Mouse (Mus musculus) liver, embryonic 13.5 days (tissue): ENCODE results near the gene Tnfsf9. TPM values are rescaled to one million over a fixed set of nuclear protein-coding genes. Genes with fewer than 3 reads are reported as not detected.

Source experiments
- ATAC-seq: fragments of 200-750 bp; cut with Nextera tagmentation; 2 replicates; pipeline ENCODE4 v1.8.0; 2017; ENCODE audit warnings: low read depth, mild to moderate bottlenecking, moderate number of reproducible peaks, moderate library complexity
- DNase-seq: peaks from one replicate; pipeline ENCODE4 v3.0.0; 2022
- H3K27ac ChIP-seq: fragments of 300-500 bp; sonication (generic); 2 replicates; pipeline ENCODE4 v1.5.1; 2015; ENCODE audit warnings: moderate library complexity, mild to moderate bottlenecking, inconsistent platforms
- H3K27me3 ChIP-seq: fragments of 300-500 bp; sonication (generic); 2 replicates; pipeline ENCODE4 v1.6.1; 2015; ENCODE audit warnings: mild to moderate bottlenecking, inconsistent platforms
- H3K36me3 ChIP-seq: fragments of 300-500 bp; sonication (generic); 2 replicates; pipeline ENCODE4 v1.6.1; 2015; ENCODE audit warnings: mild to moderate bottlenecking, inconsistent platforms
- H3K4me1 ChIP-seq: fragments of 300-500 bp; sonication (generic); replicated peaks from 2 replicates; pipeline ENCODE4 v1.6.1; 2015; ENCODE audit warnings: inconsistent platforms
- H3K4me2 ChIP-seq: fragments of 300-500 bp; sonication (generic); 2 replicates; pipeline ENCODE4 v1.6.1; 2015; ENCODE audit warnings: inconsistent platforms, mild to moderate bottlenecking, moderate library complexity
- H3K4me3 ChIP-seq: fragments of 300-500 bp; sonication (generic); replicated peaks from 2 replicates; pipeline ENCODE4 v1.5.1; 2015; ENCODE audit warnings: mild to moderate bottlenecking, inconsistent platforms
- H3K9ac ChIP-seq: fragments of 300-500 bp; sonication (generic); 2 replicates; pipeline ENCODE4 v1.6.1; 2015; ENCODE audit warnings: mild to moderate bottlenecking, inconsistent platforms
- H3K9me3 ChIP-seq: fragments of 300-500 bp; sonication (generic); replicated peaks from 2 replicates; pipeline ENCODE4 v1.6.1; 2016; ENCODE audit warnings: inconsistent platforms
- WGBS: fragments of 180-500 bp; shearing (Covaris S2); methylation state at CpG from one replicate; pipeline ENCODE4 v1.1.7; 2015; ENCODE audit not compliant: insufficient replicate concordance; 5-methylcytosine and 5-hydroxymethylcytosine counted together
- polyA plus RNA-seq: library from polyadenylated mRNA; unstranded; fragments of >200 nt; fragmentation: Nextera tagmentation; extraction: Ambion mirVana; gene quantifications from 2 replicates; pipeline ENCODE4 v1.2.1, GENCODE M21; 2015

The Tnfsf9 gene
- polyA plus RNA-seq, 1 experiment from 2014 or later: 1.0 TPM

- ATAC-seq (no peak), DNase-seq (no peak)
- Histone ChIP-seq H3K4me1 (peaks cover 38% of the 10 kb centered on the region), H3K36me3 (no peaks in the 10 kb centered on the region), H3K9ac (no peak overlapping the region), H3K27ac (no peak overlapping the region), H3K9me3 (no peaks in the 10 kb centered on the region), H3K4me2 (no peak overlapping the region), H3K27me3 (no peaks in the 10 kb centered on the region), H3K4me3 (no peak overlapping the region)
- 63% methylated on average over 3 of the region's 3 CpGs for WGBS
Observed at GRCm38 (mm10) chr17:57135635-57136034, 30.5 kb downstream of the Tnfsf9 start.

GRCm38 (mm10) chr17:57138676-57139075 lies 33.6 kb downstream of the Tnfsf9 start:
- H3K4me1 ChIP-seq: peaks cover 22% of the 10 kb centered on the region
- no peak overlapping the region for H3K9ac ChIP-seq
- no peak overlapping the region for H3K27ac ChIP-seq
- ATAC-seq (no peak), DNase-seq (no peak)
- WGBS: 67% methylated on average over 4 of the region's 4 CpGs
- H3K9me3 ChIP-seq: no peaks in the 10 kb centered on the region
- H3K27me3 ChIP-seq: 0 out of 2 replicates have a peak, but pooled peaks cover 7% of the 10 kb centered on the region
- H3K36me3 ChIP-seq: no peaks in the 10 kb centered on the region
- no peak overlapping the region for H3K4me3 ChIP-seq
- no peak overlapping the region for H3K4me2 ChIP-seq

GRCm38 (mm10) chr17:57139708-57140107 lies 34.6 kb downstream of the Tnfsf9 start:
- peak; percentile 34; the same call in 1 of the 2 replicates for ATAC-seq
- no peak for DNase-seq
- no peaks in the 10 kb centered on the region for H3K36me3 ChIP-seq
- H3K4me2 ChIP-seq: no peak overlapping the region
- WGBS: 30% methylated on average over 3 of the region's 3 CpGs
- no peak overlapping the region for H3K4me3 ChIP-seq
- H3K27me3 ChIP-seq: 0 out of 2 replicates have a peak, but pooled peaks cover 7% of the 10 kb centered on the region
- no peak overlapping the region for H3K27ac ChIP-seq
- no peak overlapping the region for H3K9ac ChIP-seq
- H3K4me1 ChIP-seq: peaks cover 14% of the 10 kb centered on the region
- no peaks in the 10 kb centered on the region for H3K9me3 ChIP-seq

GRCm38 (mm10) chr17:57143704-57144103 lies 38.6 kb downstream of the Tnfsf9 start:
- Histone ChIP-seq H3K27me3 (peaks cover 37% of the 10 kb centered on the region), H3K4me2 (no peak overlapping the region), H3K27ac (no peak overlapping the region), H3K9ac (no peak overlapping the region), H3K4me3 (no peak overlapping the region), H3K9me3 (no peaks in the 10 kb centered on the region), H3K4me1 (peaks cover 13% of the 10 kb centered on the region), H3K36me3 (no peaks in the 10 kb centered on the region)
- DNase-seq (no peak), ATAC-seq (no peak)
- WGBS: 60% methylated on average over 3 of the region's 3 CpGs

GRCm38 (mm10) chr17:57145115-57145514 lies 40.0 kb downstream of the Tnfsf9 start:
- Histone ChIP-seq H3K4me1 (0 out of 2 replicates have a peak, but pooled peaks cover under 1% of the 10 kb centered on the region), H3K4me2 (no peak overlapping the region), H3K36me3 (no peaks in the 10 kb centered on the region), H3K9ac (no peak overlapping the region), H3K4me3 (no peak overlapping the region), H3K27me3 (peaks cover 51% of the 10 kb centered on the region), H3K9me3 (no peaks in the 10 kb centered on the region), H3K27ac (no peak overlapping the region)
- ATAC-seq: no peak
- DNase-seq: no peak
- WGBS: 80% methylated on average over 1 of the region's 1 CpGs

- peaks cover 4% of the 10 kb centered on the region; the same call in 1 of the 2 replicates for H3K9me3 ChIP-seq
- ATAC-seq (no peak), DNase-seq (no peak)
- H3K4me2 ChIP-seq: no peak overlapping the region
- peaks cover 58% of the 10 kb centered on the region for H3K27me3 ChIP-seq
- H3K9ac ChIP-seq: no peak overlapping the region
- H3K4me3 ChIP-seq: no peak overlapping the region
- H3K36me3 ChIP-seq: no peaks in the 10 kb centered on the region
- no peaks in the 10 kb centered on the region for H3K4me1 ChIP-seq
- H3K27ac ChIP-seq: no peak overlapping the region
- WGBS: 53% methylated on average over 4 of the region's 4 CpGs
Observed at GRCm38 (mm10) chr17:57148343-57148742, 43.2 kb downstream of the Tnfsf9 start.

- WGBS: 7% methylated on average over 39 of the region's 39 CpGs
- H3K4me2 ChIP-seq: peak within 1 kb of the TSS; percentile 37
- H3K9me3 ChIP-seq: peaks cover 4% of the 10 kb centered on the region; the same call in 1 of the 2 replicates
- H3K4me3 ChIP-seq: no peak within 1 kb of the TSS
- DNase-seq: no peak
- H3K9ac ChIP-seq: no peak within 1 kb of the TSS
- no peak within 1 kb of the TSS for H3K27ac ChIP-seq
- no peaks in the 10 kb centered on the region for H3K4me1 ChIP-seq
- ATAC-seq: no peak
- H3K36me3 ChIP-seq: no peaks in the 10 kb centered on the region
- H3K27me3 ChIP-seq: peaks cover 55% of the 10 kb centered on the region
Observed at GRCm38 (mm10) chr17:57148994-57149803, 44.1 kb downstream of the Tnfsf9 start, which contains the start of gene Cd70. Gene Cd70, minus strand, starts transcription at chr17:57149777.

GRCm38 (mm10) chr17:57153006-57153405 lies 47.9 kb downstream of the Tnfsf9 start:
- Histone ChIP-seq H3K27ac (no peak overlapping the region), H3K36me3 (no peaks in the 10 kb centered on the region), H3K9me3 (peaks cover 4% of the 10 kb centered on the region; the same call in 1 of the 2 replicates), H3K4me2 (no peak overlapping the region), H3K4me3 (no peak overlapping the region), H3K4me1 (0 out of 2 replicates have a peak, but pooled peaks cover 5% of the 10 kb centered on the region), H3K9ac (no peak overlapping the region), H3K27me3 (peaks cover 33% of the 10 kb centered on the region)
- DNase-seq: no peak
- 60% methylated on average over 6 of the region's 6 CpGs for WGBS
- ATAC-seq: no peak

GRCm38 (mm10) chr17:57153787-57154186 lies 48.7 kb downstream of the Tnfsf9 start:
- Histone ChIP-seq H3K4me2 (no peak overlapping the region), H3K4me1 (0 out of 2 replicates have a peak, but pooled peaks cover 5% of the 10 kb centered on the region), H3K27me3 (peaks cover 25% of the 10 kb centered on the region), H3K9ac (no peak overlapping the region), H3K4me3 (no peak overlapping the region), H3K9me3 (peaks cover 4% of the 10 kb centered on the region; the same call in 1 of the 2 replicates), H3K36me3 (no peaks in the 10 kb centered on the region), H3K27ac (no peak overlapping the region)
- WGBS: 58% methylated on average over 4 of the region's 4 CpGs
- no peak for ATAC-seq
- no peak for DNase-seq
